In the genomic region with DNA sequence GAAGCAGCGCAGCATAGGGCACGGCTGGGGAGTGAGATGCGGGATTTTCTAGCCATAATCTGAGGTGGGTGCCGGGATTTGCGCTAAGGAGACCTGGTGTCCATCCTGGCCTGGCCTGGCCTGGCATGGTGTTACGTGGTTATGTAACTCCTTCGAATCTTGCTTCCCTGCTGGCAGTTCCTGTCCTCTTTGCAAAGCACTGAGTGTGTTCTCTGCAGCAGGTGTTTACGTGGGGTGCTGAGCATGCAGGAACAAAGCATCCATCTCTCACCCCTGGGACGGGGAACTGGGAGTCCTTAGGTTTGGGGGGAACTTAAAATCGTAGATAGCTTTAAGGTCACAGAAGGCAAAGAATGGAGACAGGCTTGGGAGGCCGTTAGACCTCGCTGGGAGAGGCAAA, we compare ENCODE assay signal across 10 mouse cellular contexts. TPM values are rescaled to one million over a fixed set of nuclear protein-coding genes. Genes with fewer than 3 reads are reported as not detected.
A peak's percentile ranks its signal among the peaks of the same experiment; 100 is the strongest.
DNase-seq lines count a peak whose midpoint lies in the region; ATAC-seq and TF ChIP-seq lines count a peak whose summit lies in the region.
"Had no signal": no experiment of that assay in that cellular context is flagged by ENCODE, and none has a peak within 500 bp of the region (broad histone marks: within the 10 kb centered on the region; RNA-seq: fewer than 3 reads in every experiment).

No protein-coding gene starts in this region.

- 80% methylated on average over 12 of the region's 12 CpGs for WGBS in hindbrain, embryonic 10.5 days
- WGBS in hindbrain, embryonic 11.5 days, result 82% methylated on average over 12 of the region's 12 CpGs
- WGBS in embryonic facial prominence, embryonic 10.5 days, result 82% methylated on average over 12 of the region's 12 CpGs
- 67% methylated on average over 12 of the region's 12 CpGs for WGBS in limb, embryonic 11.5 days

- no peak for ATAC-seq in hindbrain, embryonic 11.5 days (ENCODE audit: low FRiP score)
- ATAC-seq in limb, embryonic 11.5 days (ENCODE audit: insufficient number of reproducible peaks, low FRiP score, low TSS enrichment, low read depth), result no peak
- ATAC-seq: Patski had no signal

- H3K27me3 ChIP-seq in hindbrain, embryonic 10.5 days (ENCODE audit: insufficient read depth, poor library complexity, severe bottlenecking), result no peaks in the 10 kb centered on the region
- no peaks in the 10 kb centered on the region for H3K27me3 ChIP-seq in hindbrain, embryonic 11.5 days (ENCODE audit: control insufficient read depth, insufficient read depth, low read length)
- H3K27me3 ChIP-seq in E14TG2a.4 (ENCODE audit: insufficient read depth, low read length), result no peaks in the 10 kb centered on the region
- no peaks in the 10 kb centered on the region for H3K27me3 ChIP-seq in embryonic facial prominence, embryonic 10.5 days (replicated peaks; ENCODE audit: low read depth, poor library complexity, severe bottlenecking)
- no peaks in the 10 kb centered on the region for H3K27me3 ChIP-seq in limb, embryonic 11.5 days (ENCODE audit: control insufficient read depth, insufficient read depth, low read length)
- H3K27me3 ChIP-seq: Patski had no signal

- H3K9me3 ChIP-seq in hindbrain, embryonic 10.5 days, result no peaks in the 10 kb centered on the region
- H3K9me3 ChIP-seq in hindbrain, embryonic 11.5 days (ENCODE audit: control insufficient read depth, low read length), result no peaks in the 10 kb centered on the region
- no peaks in the 10 kb centered on the region for H3K9me3 ChIP-seq in E14TG2a.4 (ENCODE audit: low read length)
- H3K9me3 ChIP-seq in embryonic facial prominence, embryonic 10.5 days, result no peaks in the 10 kb centered on the region
- no peaks in the 10 kb centered on the region for H3K9me3 ChIP-seq in limb, embryonic 11.5 days (ENCODE audit: control insufficient read depth, low read length)

- peak overlapping the region; percentile 72 for H3K27ac ChIP-seq in hindbrain, embryonic 10.5 days
- no peak overlapping the region for H3K27ac ChIP-seq in hindbrain, embryonic 11.5 days (ENCODE audit: low read depth, low read length)
- peak overlapping the region; percentile 73 for H3K27ac ChIP-seq in embryonic facial prominence, embryonic 10.5 days (replicated peaks)
- 0 out of 2 replicates have a peak overlapping the region, but pooled peaks have one; percentile 38 for H3K27ac ChIP-seq in limb, embryonic 11.5 days (replicated peaks; ENCODE audit: low read depth, low read length)

- no peak overlapping the region for H3K4me2 ChIP-seq in hindbrain, embryonic 11.5 days (replicated peaks; ENCODE audit: low read depth, low read length)
- no peak overlapping the region for H3K4me2 ChIP-seq in limb, embryonic 11.5 days (ENCODE audit: low read depth, severe bottlenecking)

- peaks cover 44% of the 10 kb centered on the region for H3K36me3 ChIP-seq in hindbrain, embryonic 10.5 days
- no peaks in the 10 kb centered on the region for H3K36me3 ChIP-seq in hindbrain, embryonic 11.5 days (ENCODE audit: control insufficient read depth, insufficient read depth, low read length)
- peaks cover 19% of the 10 kb centered on the region for H3K36me3 ChIP-seq in E14TG2a.4 (ENCODE audit: insufficient read depth, low read length)
- peaks cover 14% of the 10 kb centered on the region for H3K36me3 ChIP-seq in embryonic facial prominence, embryonic 10.5 days (replicated peaks)
- H3K36me3 ChIP-seq in limb, embryonic 11.5 days (ENCODE audit: control insufficient read depth, insufficient read depth, low read length), result no peaks in the 10 kb centered on the region

- peaks cover 54% of the 10 kb centered on the region for H3K4me1 ChIP-seq in hindbrain, embryonic 10.5 days (replicated peaks)
- H3K4me1 ChIP-seq in hindbrain, embryonic 11.5 days (replicated peaks; ENCODE audit: control insufficient read depth, insufficient read depth, low read length), result peaks cover 9% of the 10 kb centered on the region
- peaks cover 71% of the 10 kb centered on the region for H3K4me1 ChIP-seq in E14TG2a.4 (replicated peaks; ENCODE audit: low read depth, low read length)
- H3K4me1 ChIP-seq in embryonic facial prominence, embryonic 10.5 days, result peaks cover 59% of the 10 kb centered on the region
- H3K4me1 ChIP-seq in limb, embryonic 11.5 days (ENCODE audit: control insufficient read depth, insufficient read depth, low read length), result peaks cover 23% of the 10 kb centered on the region

- intact Hi-C loops in gastrocnemius, postnatal 14 days (cut with DNase I; ENCODE audit: low total_unique reads), result no loop called here

- DNase-seq in hindbrain, embryonic 10.5 days (ENCODE audit: low spot score), result no peak
- DNase-seq in hindbrain, embryonic 11.5 days (ENCODE audit: low spot score), result no peak
- DNase-seq in embryonic facial prominence, embryonic 10.5 days (ENCODE audit: low spot score), result no peak
- no peak for DNase-seq in limb, embryonic 11.5 days (ENCODE audit: low spot score)
- no peak for DNase-seq in frontal cortex, postnatal 14 days (ENCODE audit: low spot score in 2 of 2)
- DNase-seq in gastrocnemius, postnatal 14 days, result no peak
- DNase-seq in adrenal gland, postnatal 4 days (ENCODE audit: low spot score in 2 of 2), result no peak

- no peak for TF ChIP-seq CTCF in E14TG2a.4 (conservative IDR thresholded peaks at IDR 0.05; ENCODE audit: low read length)

- H3K4me3 ChIP-seq in hindbrain, embryonic 10.5 days, result no peak overlapping the region
- no peak overlapping the region for H3K4me3 ChIP-seq in hindbrain, embryonic 11.5 days (ENCODE audit: low read depth, low read length)
- peak overlapping the region; percentile 29; the same call in 1 of the 2 replicates for H3K4me3 ChIP-seq in E14TG2a.4 (replicated peaks; ENCODE audit: low read length)
- H3K4me3 ChIP-seq in embryonic facial prominence, embryonic 10.5 days, result no peak overlapping the region
- no peak overlapping the region for H3K4me3 ChIP-seq in limb, embryonic 11.5 days (ENCODE audit: low read depth, low read length)

- no peak overlapping the region for H3K9ac ChIP-seq in hindbrain, embryonic 11.5 days (ENCODE audit: low read depth, low read length)
- no peak overlapping the region for H3K9ac ChIP-seq in limb, embryonic 11.5 days (ENCODE audit: low read length)

RNA-seq across cellular contexts. Expression of a gene that starts 28.3 kb away (rescaled TPM):
- 0.10 and 0.30 TPM in 2 replicates for polyA plus RNA-seq in hindbrain, embryonic 10.5 days (2016; fragmentation: Nextera tagmentation; extraction: Ambion mirVana)
- polyA plus RNA-seq in hindbrain, embryonic 11.5 days (2014; fragmentation: Nextera tagmentation; extraction: Ambion mirVana), result not detected in 2 replicates
- 0.15 and 0.18 TPM in 2 replicates for polyA plus RNA-seq in embryonic facial prominence, embryonic 10.5 days (2016; fragmentation: Nextera tagmentation; extraction: Ambion mirVana)
- 0.15 TPM in 1 of 2 replicates, not detected in the other for polyA plus RNA-seq in limb, embryonic 11.5 days (2014; fragmentation: Nextera tagmentation; extraction: Ambion mirVana)
- 10 to 100 TPM; 32.0 to 41.9 TPM for total RNA-seq in gastrocnemius, postnatal 14 days (2021)
- 1 to 10 TPM; 4.1 to 4.2 TPM for total RNA-seq in adrenal gland, postnatal 4 days (2021)
- polyA plus RNA-seq: neural tube, embryonic 14.5 days; Patski had no signal

RNA-seq across cellular contexts. Expression of a gene that starts 44.8 kb away (rescaled TPM):
- polyA plus RNA-seq in hindbrain, embryonic 10.5 days (2016; fragmentation: Nextera tagmentation; extraction: Ambion mirVana), result 20.8 and 22.2 TPM in 2 replicates
- polyA plus RNA-seq in hindbrain, embryonic 11.5 days (2014; fragmentation: Nextera tagmentation; extraction: Ambion mirVana), result 24.0 and 24.8 TPM in 2 replicates
- 24.6 and 25.0 TPM in 2 replicates for polyA plus RNA-seq in embryonic facial prominence, embryonic 10.5 days (2016; fragmentation: Nextera tagmentation; extraction: Ambion mirVana)
- 25.6 and 25.8 TPM in 2 replicates for polyA plus RNA-seq in limb, embryonic 11.5 days (2014; fragmentation: Nextera tagmentation; extraction: Ambion mirVana)
- 10 to 100 TPM; 26.2 to 28.4 TPM for total RNA-seq in gastrocnemius, postnatal 14 days (2021)
- 10 to 100 TPM; 28.7 to 29.1 TPM for total RNA-seq in adrenal gland, postnatal 4 days (2021)
